Mouse (Mus musculus) limb, embryonic 14.5 days (tissue): ENCODE measurements around the gene Lpar3. TPM values are rescaled to one million over a fixed set of nuclear protein-coding genes. Genes with fewer than 3 reads are reported as not detected.

Experiments
- ATAC-seq: fragments of 200-750 bp; cut with Nextera tagmentation; 2 replicates; pipeline ENCODE4 v1.8.0; 2017; ENCODE audit warnings: low read depth, moderate number of reproducible peaks, moderate TSS enrichment; ENCODE audit not compliant: low FRiP score
- DNase-seq: peaks from one replicate; pipeline ENCODE4 v3.0.0-alpha.2; 2015; ENCODE audit warnings: low spot score
- H3K27ac ChIP-seq: fragments of 300-500 bp; sonication (generic); replicated peaks from 2 replicates; pipeline ENCODE4 v1.5.1; 2014; ENCODE audit warnings: low read depth, mild to moderate bottlenecking, low read length, moderate library complexity, mixed read lengths
- H3K27me3 ChIP-seq: fragments of 300-500 bp; sonication (generic); 2 replicates; pipeline ENCODE4 v1.6.1; 2014; ENCODE audit warnings: low read length, mixed read lengths; ENCODE audit not compliant: control insufficient read depth, insufficient read depth
- H3K36me3 ChIP-seq: fragments of 300-500 bp; sonication (generic); 2 replicates; pipeline ENCODE4 v1.6.1; 2014; ENCODE audit warnings: mild to moderate bottlenecking, low read length, moderate library complexity, mixed read lengths; ENCODE audit not compliant: control insufficient read depth, insufficient read depth
- H3K4me1 ChIP-seq: fragments of 300-500 bp; sonication (generic); 2 replicates; pipeline ENCODE4 v1.6.1; 2014; ENCODE audit warnings: antibody characterized with exemption, low read length, mixed read lengths; ENCODE audit not compliant: control insufficient read depth, insufficient read depth
- H3K4me2 ChIP-seq: fragments of 300-500 bp; sonication (generic); replicated peaks from 2 replicates; pipeline ENCODE4 v1.6.1; 2014; ENCODE audit warnings: low read depth, mild to moderate bottlenecking, low read length, moderate library complexity; ENCODE audit not compliant: severe bottlenecking
- H3K4me3 ChIP-seq: fragments of 300-500 bp; sonication (generic); replicated peaks from 2 replicates; pipeline ENCODE4 v1.5.1; 2014; ENCODE audit warnings: low read length
- H3K9ac ChIP-seq: fragments of 300-500 bp; sonication (generic); 2 replicates; pipeline ENCODE4 v1.6.1; 2014; ENCODE audit warnings: mild to moderate bottlenecking, low read depth, low read length, moderate library complexity; ENCODE audit not compliant: severe bottlenecking
- H3K9me3 ChIP-seq: fragments of 300-500 bp; sonication (generic); 2 replicates; pipeline ENCODE4 v1.6.1; 2016; ENCODE audit warnings: low read length; ENCODE audit not compliant: control insufficient read depth
- POLR2A ChIP-seq: fragments of 200-500 bp; IDR thresholded peaks from 2 replicates; pipeline ENCODE4 v1.8.0; 2012; ENCODE audit warnings: inconsistent platforms, mild to moderate bottlenecking, moderate library complexity, borderline replicate concordance; ENCODE audit not compliant: insufficient read depth, insufficient read length; ENCODE audit errors: extremely low read depth
- WGBS: fragments of 180-500 bp; shearing (Covaris S2); extraction: QIAGEN DNeasy Blood & Tissue Kit; methylation state at CpG from one replicate; pipeline ENCODE4 v1.1.7; 2014; 5-methylcytosine and 5-hydroxymethylcytosine counted together
- polyA plus RNA-seq, 2 experiments: library from polyadenylated mRNA; depleted of rRNA in 1 of 2; stranded (reverse) in 1 of 2; unstranded in 1 of 2; fragments of >200 nt; fragmentation: Nextera tagmentation in 1 of 2; extraction: Ambion mirVana in 1 of 2; gene quantifications; 2 replicates each; pipeline versions ENCODE4 v1.2.1 to v1.2.3; 2012 to 2014

Lpar3 gene
- polyA plus RNA-seq, 2 experiments = 1.8 to 2.2 TPM

GRCm38 (mm10) chr3:146225061-146225761 is 4.4 kb downstream of the Lpar3 start:
- Histone ChIP-seq H3K27ac (no peak overlapping the region), H3K4me2 (no peak overlapping the region), H3K4me1 (no peaks in the 10 kb centered on the region), H3K4me3 (no peak overlapping the region), H3K9me3 (no peaks in the 10 kb centered on the region), H3K36me3 (no peaks in the 10 kb centered on the region), H3K9ac (no peak overlapping the region), H3K27me3 (peaks cover 23% of the 10 kb centered on the region)
- DNase-seq (no peak), ATAC-seq (no peak)
- 80% methylated on average over 7 of the region's 7 CpGs for WGBS
- no peak for TF ChIP-seq POLR2A

GRCm38 (mm10) chr3:146227427-146227826 is 6.7 kb downstream of the Lpar3 start:
- no peak for TF ChIP-seq POLR2A
- H3K27ac ChIP-seq = no peak overlapping the region
- 48% methylated on average over 3 of the region's 3 CpGs for WGBS
- H3K4me1 ChIP-seq = no peaks in the 10 kb centered on the region
- DNase-seq = no peak
- no peaks in the 10 kb centered on the region for H3K9me3 ChIP-seq
- no peak overlapping the region for H3K4me2 ChIP-seq
- H3K36me3 ChIP-seq = no peaks in the 10 kb centered on the region
- H3K27me3 ChIP-seq = 0 out of 2 replicates have a peak, but pooled peaks cover 4% of the 10 kb centered on the region
- H3K4me3 ChIP-seq = no peak overlapping the region
- H3K9ac ChIP-seq = no peak overlapping the region
- no peak for ATAC-seq

- no peak overlapping the region for H3K27ac ChIP-seq
- H3K9ac ChIP-seq = no peak overlapping the region
- no peak overlapping the region for H3K4me3 ChIP-seq
- H3K9me3 ChIP-seq = no peaks in the 10 kb centered on the region
- DNase-seq = no peak
- ATAC-seq = no peak
- no peaks in the 10 kb centered on the region for H3K27me3 ChIP-seq
- no peak overlapping the region for H3K4me2 ChIP-seq
- 91% methylated on average over 13 of the region's 13 CpGs for WGBS
- no peaks in the 10 kb centered on the region for H3K36me3 ChIP-seq
- no peaks in the 10 kb centered on the region for H3K4me1 ChIP-seq
- no peak for TF ChIP-seq POLR2A
Measured at GRCm38 (mm10) chr3:146228559-146229310, 8.0 kb downstream of the Lpar3 start.

- no peak overlapping the region for H3K9ac ChIP-seq
- no peak overlapping the region for H3K4me2 ChIP-seq
- no peak overlapping the region for H3K4me3 ChIP-seq
- H3K36me3 ChIP-seq = no peaks in the 10 kb centered on the region
- 60% methylated on average over 7 of the region's 7 CpGs for WGBS
- no peak for ATAC-seq
- H3K27me3 ChIP-seq = no peaks in the 10 kb centered on the region
- no peak overlapping the region for H3K27ac ChIP-seq
- DNase-seq = no peak
- H3K9me3 ChIP-seq = no peaks in the 10 kb centered on the region
- TF ChIP-seq POLR2A = no peak
- peaks cover 6% of the 10 kb centered on the region; the same call in 1 of the 2 replicates for H3K4me1 ChIP-seq
Measured at GRCm38 (mm10) chr3:146232708-146233107, 11.9 kb downstream of the Lpar3 start.

- DNase-seq = no peak
Measured at GRCm38 (mm10) chr3:146233741-146234140, 13.0 kb downstream of the Lpar3 start.

More at GRCm38 (mm10) chr3:146233741-146234140, 13.0 kb downstream of the Lpar3 start:
- Histone ChIP-seq H3K4me1 (peaks cover 6% of the 10 kb centered on the region; the same call in 1 of the 2 replicates), H3K27me3 (no peaks in the 10 kb centered on the region), H3K27ac (no peak overlapping the region), H3K36me3 (no peaks in the 10 kb centered on the region), H3K9me3 (no peaks in the 10 kb centered on the region), H3K9ac (no peak overlapping the region), H3K4me3 (no peak overlapping the region), H3K4me2 (no peak overlapping the region)
- ATAC-seq = no peak
- 68% methylated on average over 4 of the region's 4 CpGs for WGBS
- TF ChIP-seq POLR2A = no peak
